Mouse (Mus musculus) limb, embryonic 11.5 days (tissue): Measurements from ENCODE around the gene A730009L09Rik. TPM values are rescaled to one million over a fixed set of nuclear protein-coding genes. Genes with fewer than 3 reads are reported as not detected.

Experiments used
- ATAC-seq: fragments of 200-750 bp; cut with Nextera tagmentation; 2 replicates; pipeline ENCODE4 v1.8.0; 2017; ENCODE audit warnings: low read depth; ENCODE audit not compliant: insufficient number of reproducible peaks, low FRiP score, low TSS enrichment
- DNase-seq: peaks from one replicate; pipeline ENCODE4 v3.0.0-alpha.2; 2015; ENCODE audit warnings: low spot score
- H3K27ac ChIP-seq: fragments of 300-500 bp; sonication (generic); replicated peaks from 2 replicates; pipeline ENCODE4 v1.5.1; 2014; ENCODE audit warnings: low read depth, mild to moderate bottlenecking, low read length
- H3K27me3 ChIP-seq: fragments of 300-500 bp; sonication (generic); 2 replicates; pipeline ENCODE4 v1.6.1; 2014; ENCODE audit warnings: mild to moderate bottlenecking, low read length, mixed read lengths; ENCODE audit not compliant: control insufficient read depth, insufficient read depth
- H3K36me3 ChIP-seq: fragments of 300-500 bp; sonication (generic); 2 replicates; pipeline ENCODE4 v1.6.1; 2014; ENCODE audit warnings: mild to moderate bottlenecking, low read length, moderate library complexity, mixed read lengths; ENCODE audit not compliant: control insufficient read depth, insufficient read depth
- H3K4me1 ChIP-seq: fragments of 300-500 bp; sonication (generic); 2 replicates; pipeline ENCODE4 v1.6.1; 2014; ENCODE audit warnings: low read length, mixed read lengths; ENCODE audit not compliant: control insufficient read depth, insufficient read depth
- H3K4me2 ChIP-seq: fragments of 300-500 bp; sonication (generic); 2 replicates; pipeline ENCODE4 v1.6.1; 2014; ENCODE audit warnings: low read depth, mild to moderate bottlenecking, moderate library complexity; ENCODE audit not compliant: severe bottlenecking
- H3K4me3 ChIP-seq: fragments of 300-500 bp; sonication (generic); 2 replicates; pipeline ENCODE4 v1.5.1; 2014; ENCODE audit warnings: low read depth, low read length
- H3K9ac ChIP-seq: fragments of 300-500 bp; sonication (generic); 2 replicates; pipeline ENCODE4 v1.6.1; 2014; ENCODE audit warnings: mild to moderate bottlenecking, low read length
- H3K9me3 ChIP-seq: fragments of 300-500 bp; sonication (generic); 2 replicates; pipeline ENCODE4 v1.6.1; 2016; ENCODE audit warnings: low read length; ENCODE audit not compliant: control insufficient read depth
- WGBS: fragments of 180-500 bp; shearing (Covaris S2); extraction: QIAGEN DNeasy Blood & Tissue Kit; methylation state at CpG from one replicate; pipeline ENCODE4 v1.1.7; 2014; 5-methylcytosine and 5-hydroxymethylcytosine counted together
- polyA plus RNA-seq: library from polyadenylated mRNA; unstranded; fragments of >200 nt; fragmentation: Nextera tagmentation; extraction: Ambion mirVana; gene quantifications from 2 replicates; pipeline ENCODE4 v1.2.1, GENCODE M21; 2014

The A730009L09Rik gene
- polyA plus RNA-seq, 1 experiment from 2014 or later = not detected

GRCm38 (mm10) chr16:84485931-84486330, 29.0 kb upstream of the A730009L09Rik start:
- Histone ChIP-seq H3K9ac (no peak overlapping the region), H3K27ac (no peak overlapping the region), H3K4me3 (no peak overlapping the region), H3K27me3 (no peaks in the 10 kb centered on the region), H3K4me2 (no peak overlapping the region), H3K4me1 (no peaks in the 10 kb centered on the region), H3K36me3 (no peaks in the 10 kb centered on the region), H3K9me3 (no peaks in the 10 kb centered on the region)
- ATAC-seq (no peak), DNase-seq (no peak)
- 72% methylated on average over 11 of the region's 11 CpGs for WGBS

GRCm38 (mm10) chr16:84494818-84495217, 20.1 kb upstream of the A730009L09Rik start:
- DNase-seq = no peak
- 89% methylated on average over 3 of the region's 3 CpGs for WGBS
- ATAC-seq = no peak

GRCm38 (mm10) chr16:84495438-84495837, 19.5 kb upstream of the A730009L09Rik start:
- WGBS = 49% methylated on average over 2 of the region's 2 CpGs
- no peak overlapping the region for H3K27ac ChIP-seq
- no peaks in the 10 kb centered on the region for H3K9me3 ChIP-seq
- H3K27me3 ChIP-seq = no peaks in the 10 kb centered on the region
- ATAC-seq (no peak), DNase-seq (no peak)
- no peak overlapping the region for H3K4me3 ChIP-seq
- no peak overlapping the region for H3K9ac ChIP-seq
- H3K4me1 ChIP-seq = no peaks in the 10 kb centered on the region
- H3K36me3 ChIP-seq = no peaks in the 10 kb centered on the region
- H3K4me2 ChIP-seq = no peak overlapping the region

More at GRCm38 (mm10) chr16:84494818-84495217, 20.1 kb upstream of the A730009L09Rik start:
- Histone ChIP-seq H3K4me1 (no peaks in the 10 kb centered on the region), H3K9ac (no peak overlapping the region), H3K36me3 (no peaks in the 10 kb centered on the region), H3K4me2 (no peak overlapping the region), H3K4me3 (no peak overlapping the region), H3K27ac (no peak overlapping the region), H3K27me3 (no peaks in the 10 kb centered on the region), H3K9me3 (no peaks in the 10 kb centered on the region)

GRCm38 (mm10) chr16:84507681-84508080, 7.2 kb upstream of the A730009L09Rik start:
- Histone ChIP-seq H3K36me3 (no peaks in the 10 kb centered on the region), H3K4me2 (no peak overlapping the region), H3K9me3 (no peaks in the 10 kb centered on the region), H3K4me1 (no peaks in the 10 kb centered on the region), H3K27ac (no peak overlapping the region), H3K4me3 (no peak overlapping the region), H3K9ac (no peak overlapping the region), H3K27me3 (no peaks in the 10 kb centered on the region)
- WGBS = 87% methylated on average over 4 of the region's 4 CpGs
- DNase-seq (no peak), ATAC-seq (no peak)

- no peak overlapping the region for H3K27ac ChIP-seq
- no peaks in the 10 kb centered on the region for H3K4me1 ChIP-seq
- DNase-seq = no peak
- ATAC-seq = no peak
- 87% methylated on average over 11 of the region's 11 CpGs for WGBS
- H3K4me2 ChIP-seq = no peak overlapping the region
- no peaks in the 10 kb centered on the region for H3K36me3 ChIP-seq
- H3K27me3 ChIP-seq = no peaks in the 10 kb centered on the region
- H3K4me3 ChIP-seq = no peak overlapping the region
- H3K9ac ChIP-seq = no peak overlapping the region
- H3K9me3 ChIP-seq = no peaks in the 10 kb centered on the region
Observed at GRCm38 (mm10) chr16:84521975-84522635, 7.2 kb downstream of the A730009L09Rik start.

- Histone ChIP-seq H3K27me3 (no peaks in the 10 kb centered on the region), H3K4me1 (no peaks in the 10 kb centered on the region), H3K4me3 (no peak overlapping the region), H3K27ac (no peak overlapping the region), H3K9me3 (no peaks in the 10 kb centered on the region), H3K36me3 (no peaks in the 10 kb centered on the region), H3K4me2 (no peak overlapping the region), H3K9ac (no peak overlapping the region)
- DNase-seq = no peak
- no peak for ATAC-seq
- WGBS = 90% methylated on average over 5 of the region's 5 CpGs
Observed at GRCm38 (mm10) chr16:84523061-84523460, 8.1 kb downstream of the A730009L09Rik start.

GRCm38 (mm10) chr16:84527375-84527774, 12.5 kb downstream of the A730009L09Rik start:
- Histone ChIP-seq H3K27me3 (no peaks in the 10 kb centered on the region), H3K4me3 (no peak overlapping the region), H3K36me3 (no peaks in the 10 kb centered on the region), H3K4me2 (no peak overlapping the region), H3K9ac (no peak overlapping the region), H3K27ac (no peak overlapping the region), H3K4me1 (no peaks in the 10 kb centered on the region), H3K9me3 (no peaks in the 10 kb centered on the region)
- ATAC-seq (no peak), DNase-seq (peak; percentile 42)
- 62% methylated on average over 11 of the region's 11 CpGs for WGBS

- H3K4me3 ChIP-seq = no peak overlapping the region
- H3K9ac ChIP-seq = no peak overlapping the region
- DNase-seq (no peak), ATAC-seq (no peak)
- H3K4me1 ChIP-seq = no peaks in the 10 kb centered on the region
- WGBS = 96% methylated on average over 3 of the region's 3 CpGs
- no peaks in the 10 kb centered on the region for H3K27me3 ChIP-seq
- H3K36me3 ChIP-seq = no peaks in the 10 kb centered on the region
- H3K27ac ChIP-seq = no peak overlapping the region
- no peaks in the 10 kb centered on the region for H3K9me3 ChIP-seq
- no peak overlapping the region for H3K4me2 ChIP-seq
Observed at GRCm38 (mm10) chr16:84532803-84533202, 17.9 kb downstream of the A730009L09Rik start.

- no peak for ATAC-seq
- 88% methylated on average over 4 of the region's 4 CpGs for WGBS
- H3K27me3 ChIP-seq = no peaks in the 10 kb centered on the region
- no peak overlapping the region for H3K27ac ChIP-seq
- H3K4me2 ChIP-seq = no peak overlapping the region
- H3K4me3 ChIP-seq = no peak overlapping the region
- H3K9me3 ChIP-seq = no peaks in the 10 kb centered on the region
- H3K9ac ChIP-seq = no peak overlapping the region
- no peaks in the 10 kb centered on the region for H3K4me1 ChIP-seq
- DNase-seq = no peak
- H3K36me3 ChIP-seq = no peaks in the 10 kb centered on the region
Observed at GRCm38 (mm10) chr16:84546059-84546458, 31.1 kb downstream of the A730009L09Rik start.
